Mouse (Mus musculus): ENCODE data around the gene Elmo1. TPM values are rescaled to one million over a fixed set of nuclear protein-coding genes. Genes with fewer than 3 reads are reported as not detected.

Gene Elmo1
- polyA plus RNA-seq, 1 experiment from 2014 or later, result 10.1 TPM

DNA sequence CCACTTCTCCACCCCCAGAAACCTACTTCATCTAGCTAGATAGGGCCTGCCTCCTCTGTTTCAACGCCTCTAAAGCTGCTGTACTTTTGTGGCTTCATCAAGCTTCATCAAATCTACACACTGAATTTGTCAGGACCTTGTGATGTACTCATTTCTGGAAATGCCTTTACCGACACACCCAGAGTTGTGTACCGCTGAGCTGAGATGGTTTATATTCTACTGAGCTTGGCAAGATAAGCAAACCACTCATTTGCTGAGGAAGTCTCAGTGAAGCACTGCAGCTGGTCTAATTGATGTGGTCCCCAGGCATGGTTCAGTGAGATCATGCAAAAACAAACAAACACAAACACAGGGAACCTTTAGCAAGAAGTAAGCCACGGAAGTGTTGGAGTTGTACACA, 281.9 kb downstream of the Elmo1 start:
- Histone ChIP-seq H3K27me3 (no peaks in the 10 kb centered on the region), H3K9me3 (replicated peaks) (no peaks in the 10 kb centered on the region), H3K9ac (no peak overlapping the region), H3K4me1 (replicated peaks) (0 out of 2 replicates have a peak, but pooled peaks cover 4% of the 10 kb centered on the region), H3K4me3 (no peak overlapping the region), H3K4me2 (no peak overlapping the region), H3K27ac (no peak overlapping the region), H3K36me3 (no peaks in the 10 kb centered on the region)
- WGBS, result 63% methylated on average over 4 of the region's 4 CpGs
- ATAC-seq (replicated peaks; ENCODE audit: insufficient number of reproducible peaks, insufficient read depth, low FRiP score, low read depth), result no peak

DNA sequence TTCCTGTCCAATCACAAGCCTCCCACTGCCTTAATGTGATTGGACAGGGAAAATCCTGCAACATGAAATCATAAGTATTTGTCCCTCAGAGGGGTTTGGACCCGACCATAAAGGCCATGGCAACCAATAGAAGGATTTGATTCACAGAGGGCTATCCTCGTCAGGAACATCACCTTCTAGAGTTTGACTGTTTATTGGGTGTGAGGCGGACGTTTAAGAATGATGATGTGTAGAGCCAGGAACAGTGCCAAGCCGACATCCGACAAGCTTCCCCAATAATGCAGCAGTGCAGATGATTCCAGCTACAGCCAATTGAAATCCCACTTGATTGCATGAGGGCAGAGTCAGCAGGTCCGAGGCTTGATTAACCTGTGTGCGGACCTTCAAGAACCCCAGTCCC, 288.5 kb downstream of the Elmo1 start:
- ATAC-seq (replicated peaks; ENCODE audit: insufficient number of reproducible peaks, insufficient read depth, low FRiP score, low read depth), result no peak
- H3K4me3 ChIP-seq, result no peak overlapping the region
- H3K36me3 ChIP-seq, result no peaks in the 10 kb centered on the region
- no peak overlapping the region for H3K9ac ChIP-seq
- H3K27me3 ChIP-seq, result no peaks in the 10 kb centered on the region
- H3K9me3 ChIP-seq (replicated peaks), result no peaks in the 10 kb centered on the region
- no peak overlapping the region for H3K27ac ChIP-seq
- no peak overlapping the region for H3K4me2 ChIP-seq
- no peaks in the 10 kb centered on the region for H3K4me1 ChIP-seq (replicated peaks)
- WGBS, result 73% methylated on average over 8 of the region's 8 CpGs

DNA sequence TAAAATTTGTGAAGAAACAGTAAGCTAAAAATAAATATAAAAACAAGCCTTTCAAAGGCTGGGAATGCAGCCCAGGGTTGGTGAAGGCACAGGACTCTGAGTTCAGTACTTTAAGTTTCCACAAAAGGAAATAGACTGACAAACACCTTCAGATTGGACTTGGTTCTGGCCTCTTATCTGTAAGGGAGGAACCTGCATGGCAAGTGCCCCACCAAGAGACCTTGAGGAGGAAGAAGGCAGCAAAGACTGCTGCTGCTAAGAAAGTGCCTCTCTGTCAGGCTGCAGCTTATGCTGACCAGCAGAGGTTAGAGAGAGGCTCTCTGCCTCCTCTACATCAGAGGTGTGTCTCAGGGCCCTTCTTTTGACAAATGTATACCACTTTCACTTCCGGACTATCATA, 293.5 kb downstream of the Elmo1 start:
- no peak for ATAC-seq (replicated peaks; ENCODE audit: insufficient number of reproducible peaks, insufficient read depth, low FRiP score, low read depth)
- WGBS, result 77% methylated on average over 1 of the region's 1 CpGs
- no peaks in the 10 kb centered on the region for H3K4me1 ChIP-seq (replicated peaks)

DNA sequence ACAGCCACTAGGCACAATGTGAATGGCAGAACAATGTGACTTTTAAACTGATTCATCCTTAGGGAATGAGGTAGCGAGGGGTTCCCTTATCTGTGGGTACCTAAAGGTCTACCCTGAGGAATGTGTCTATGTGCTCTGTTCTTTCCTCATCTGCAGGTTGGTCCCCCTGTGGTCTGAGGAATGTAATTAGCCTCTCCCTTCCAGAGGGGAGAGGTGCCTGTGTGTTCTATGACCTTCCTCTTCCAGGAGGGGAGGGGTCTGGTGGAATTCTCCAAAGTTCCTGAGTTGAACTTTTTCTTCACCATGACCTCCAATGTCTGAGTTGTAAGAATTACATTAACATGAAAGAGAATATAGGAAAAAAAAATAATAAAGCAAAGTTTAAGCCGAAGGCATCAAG, 294.4 kb downstream of the Elmo1 start:
- Histone ChIP-seq H3K36me3 (no peaks in the 10 kb centered on the region), H3K4me1 (replicated peaks) (no peaks in the 10 kb centered on the region), H3K27me3 (no peaks in the 10 kb centered on the region), H3K4me2 (no peak overlapping the region), H3K9ac (no peak overlapping the region), H3K9me3 (replicated peaks) (no peaks in the 10 kb centered on the region), H3K27ac (no peak overlapping the region), H3K4me3 (no peak overlapping the region)
- WGBS, result 86% methylated on average over 2 of the region's 2 CpGs
- ATAC-seq (replicated peaks; ENCODE audit: insufficient number of reproducible peaks, insufficient read depth, low FRiP score, low read depth), result no peak

More for the DNA sequence above, 293.5 kb downstream of the Elmo1 start:
- H3K9ac ChIP-seq, result no peak overlapping the region
- H3K27ac ChIP-seq, result no peak overlapping the region
- H3K36me3 ChIP-seq, result no peaks in the 10 kb centered on the region
- no peaks in the 10 kb centered on the region for H3K27me3 ChIP-seq
- no peaks in the 10 kb centered on the region for H3K9me3 ChIP-seq (replicated peaks)
- no peak overlapping the region for H3K4me3 ChIP-seq
- H3K4me2 ChIP-seq, result no peak overlapping the region

DNA sequence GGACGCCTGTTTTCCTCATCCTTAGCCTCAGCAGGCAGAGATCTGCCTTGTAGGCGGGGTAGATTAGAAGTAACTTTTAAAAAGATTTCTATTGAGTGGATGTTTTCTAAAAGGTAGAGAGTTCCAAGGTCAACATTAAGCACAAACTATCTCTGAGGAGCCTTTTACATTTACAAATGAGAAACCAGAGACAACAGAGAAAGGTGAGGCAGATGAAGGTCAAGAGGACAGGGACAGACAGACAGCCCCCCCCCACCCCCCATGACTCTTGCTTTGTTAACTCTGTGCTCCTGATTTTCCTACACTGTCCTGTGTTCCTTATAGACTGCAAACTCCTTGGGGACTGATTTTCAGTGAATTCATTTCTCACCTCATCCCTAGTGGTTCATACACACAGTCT, 295.0 kb downstream of the Elmo1 start:
- H3K9me3 ChIP-seq (replicated peaks), result no peaks in the 10 kb centered on the region
- WGBS, result 83% methylated on average over 2 of the region's 2 CpGs
- no peak overlapping the region for H3K4me3 ChIP-seq
- ATAC-seq (replicated peaks; ENCODE audit: insufficient number of reproducible peaks, insufficient read depth, low FRiP score, low read depth), result no peak
- no peaks in the 10 kb centered on the region for H3K27me3 ChIP-seq
- no peaks in the 10 kb centered on the region for H3K4me1 ChIP-seq (replicated peaks)
- H3K27ac ChIP-seq, result no peak overlapping the region
- no peak overlapping the region for H3K4me2 ChIP-seq
- H3K36me3 ChIP-seq, result no peaks in the 10 kb centered on the region
- no peak overlapping the region for H3K9ac ChIP-seq

DNA sequence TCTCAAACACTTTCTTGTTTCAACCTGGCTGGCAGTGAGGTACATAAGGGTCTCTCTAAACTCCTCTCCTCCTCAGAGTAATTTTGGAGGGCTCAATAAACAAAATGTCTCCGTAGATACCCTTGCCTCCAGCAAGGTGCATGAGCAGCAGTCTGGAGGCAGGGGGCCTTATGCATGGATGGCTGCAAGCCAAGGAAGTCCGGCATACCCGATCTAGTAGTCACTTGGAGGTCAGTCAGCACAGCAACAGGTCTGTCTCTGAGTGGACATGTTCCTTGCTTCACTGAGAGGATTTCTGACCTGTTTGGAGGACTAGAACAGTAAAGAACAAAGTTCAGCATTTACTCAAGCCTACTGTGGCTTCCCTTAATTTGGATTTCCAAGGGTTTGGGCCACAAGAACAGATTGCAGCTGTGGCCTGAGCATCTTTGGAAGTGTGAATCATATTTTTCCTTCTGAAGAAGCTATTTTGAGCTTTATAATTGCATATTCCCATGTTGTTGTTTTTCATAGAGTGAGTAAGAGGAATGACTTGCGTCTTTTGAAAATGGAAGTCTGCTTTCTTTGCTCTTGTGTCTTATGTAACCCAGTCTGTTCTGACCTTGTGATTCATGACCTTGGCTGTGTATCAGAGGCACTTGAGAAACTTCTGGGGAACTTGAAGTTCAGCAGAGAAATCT, 296.2 kb downstream of the Elmo1 start:
- no peak overlapping the region for H3K9ac ChIP-seq
- no peak for ATAC-seq (replicated peaks; ENCODE audit: insufficient number of reproducible peaks, insufficient read depth, low FRiP score, low read depth)
- WGBS, result 70% methylated on average over 4 of the region's 4 CpGs

DNA sequence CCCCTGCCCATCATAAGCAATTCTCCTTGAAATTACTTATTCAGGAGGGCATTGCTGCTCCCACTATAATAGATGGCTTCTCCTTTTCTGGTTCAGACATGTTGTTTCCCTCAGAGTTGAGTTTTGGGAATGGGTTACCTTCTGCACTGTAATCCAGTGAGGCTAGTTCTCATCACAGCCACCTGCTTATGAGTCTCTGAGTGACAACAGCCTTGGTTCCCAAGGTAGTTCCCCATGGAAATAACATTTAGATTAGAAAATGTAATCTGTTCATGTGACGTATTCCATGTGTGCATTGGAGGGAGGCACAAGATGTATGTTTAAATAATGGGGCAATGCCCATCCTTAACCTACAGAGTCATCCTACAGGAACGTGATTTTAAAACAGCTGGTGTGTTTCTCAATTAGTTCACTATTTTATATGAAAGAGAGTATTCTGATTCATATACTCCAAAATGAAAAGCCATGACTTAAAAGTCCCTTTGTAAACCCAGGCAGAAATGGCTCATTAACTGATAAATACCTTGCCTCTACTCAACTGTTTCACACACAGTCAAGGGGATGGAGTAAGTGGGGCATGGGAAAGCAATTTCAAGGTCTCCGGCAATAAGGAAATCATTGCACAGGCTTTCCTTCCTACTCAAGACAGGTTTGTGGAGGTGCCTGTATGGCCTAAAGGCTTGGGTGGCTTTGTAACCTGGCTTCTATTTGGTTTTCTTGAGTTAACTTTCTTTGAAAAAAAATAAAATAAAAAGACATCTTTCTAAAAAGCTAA, 302.6 kb downstream of the Elmo1 start:
- no peaks in the 10 kb centered on the region for H3K9me3 ChIP-seq (replicated peaks)
- H3K4me3 ChIP-seq, result no peak overlapping the region
- 78% methylated on average over 3 of the region's 3 CpGs for WGBS
- H3K9ac ChIP-seq, result no peak overlapping the region
- H3K27ac ChIP-seq, result no peak overlapping the region
- ATAC-seq (replicated peaks; ENCODE audit: insufficient number of reproducible peaks, insufficient read depth, low FRiP score, low read depth), result no peak
- H3K4me2 ChIP-seq, result no peak overlapping the region
- H3K36me3 ChIP-seq, result no peaks in the 10 kb centered on the region
- no peaks in the 10 kb centered on the region for H3K27me3 ChIP-seq
- no peaks in the 10 kb centered on the region for H3K4me1 ChIP-seq (replicated peaks)

More for the DNA sequence above, 296.2 kb downstream of the Elmo1 start:
- H3K4me2 ChIP-seq, result no peak overlapping the region
- H3K4me1 ChIP-seq (replicated peaks), result no peaks in the 10 kb centered on the region
- no peak overlapping the region for H3K4me3 ChIP-seq
- H3K36me3 ChIP-seq, result no peaks in the 10 kb centered on the region
- H3K9me3 ChIP-seq (replicated peaks), result no peaks in the 10 kb centered on the region
- H3K27me3 ChIP-seq, result no peaks in the 10 kb centered on the region
- no peak overlapping the region for H3K27ac ChIP-seq

DNA sequence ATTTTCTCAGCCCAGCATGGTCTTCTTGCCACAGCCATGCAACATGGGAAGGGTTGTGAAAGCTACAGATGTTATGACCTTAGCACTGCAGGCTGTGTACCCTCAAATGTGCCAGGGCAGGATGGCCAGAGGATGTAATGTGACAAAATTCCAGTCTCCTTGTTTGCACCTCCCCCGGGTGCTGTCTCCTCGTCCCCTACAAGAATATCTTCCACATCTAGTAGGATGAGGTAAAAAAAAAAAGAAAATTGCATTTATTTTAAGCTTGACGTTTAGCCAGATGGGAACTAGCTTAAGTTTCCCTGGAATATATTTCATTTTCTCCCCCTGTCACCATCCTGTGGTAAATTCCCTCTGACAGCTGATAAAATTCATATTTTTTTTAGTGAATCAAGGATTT, 307.3 kb downstream of the Elmo1 start:
- no peak for ATAC-seq (replicated peaks; ENCODE audit: insufficient number of reproducible peaks, insufficient read depth, low FRiP score, low read depth)
- no peak overlapping the region for H3K9ac ChIP-seq

DNA sequence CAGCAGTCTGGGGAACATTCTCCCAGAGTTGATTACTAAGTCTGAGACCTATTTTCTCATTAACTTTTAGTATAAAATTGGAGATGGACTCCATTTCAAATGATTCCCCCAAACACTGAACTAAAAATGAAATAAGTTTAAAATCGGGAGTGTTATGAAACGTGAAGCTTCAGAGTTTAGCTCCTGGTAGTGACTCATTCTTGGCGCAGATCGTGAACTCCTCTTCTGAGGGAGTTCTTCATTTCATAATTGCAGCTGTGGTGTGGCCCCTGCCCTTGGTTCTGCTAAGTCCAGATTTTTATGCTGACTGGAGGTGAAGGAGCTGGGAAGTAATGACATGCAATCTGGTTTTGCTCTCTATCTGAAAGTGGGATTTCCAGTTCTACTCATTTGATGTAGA, 307.9 kb downstream of the Elmo1 start:
- Histone ChIP-seq H3K36me3 (no peaks in the 10 kb centered on the region), H3K4me3 (no peak overlapping the region), H3K27me3 (no peaks in the 10 kb centered on the region), H3K4me1 (replicated peaks) (no peaks in the 10 kb centered on the region), H3K27ac (no peak overlapping the region), H3K9me3 (replicated peaks) (no peaks in the 10 kb centered on the region), H3K4me2 (no peak overlapping the region), H3K9ac (no peak overlapping the region)
- WGBS, result 74% methylated on average over 4 of the region's 4 CpGs
- no peak for ATAC-seq (replicated peaks; ENCODE audit: insufficient number of reproducible peaks, insufficient read depth, low FRiP score, low read depth)

More for the DNA sequence above, 307.3 kb downstream of the Elmo1 start:
- no peaks in the 10 kb centered on the region for H3K9me3 ChIP-seq (replicated peaks)
- H3K36me3 ChIP-seq, result no peaks in the 10 kb centered on the region
- H3K4me1 ChIP-seq (replicated peaks), result no peaks in the 10 kb centered on the region
- H3K27me3 ChIP-seq, result no peaks in the 10 kb centered on the region
- WGBS, result 67% methylated on average over 3 of the region's 3 CpGs
- H3K27ac ChIP-seq, result no peak overlapping the region
- no peak overlapping the region for H3K4me3 ChIP-seq
- H3K4me2 ChIP-seq, result no peak overlapping the region

DNA sequence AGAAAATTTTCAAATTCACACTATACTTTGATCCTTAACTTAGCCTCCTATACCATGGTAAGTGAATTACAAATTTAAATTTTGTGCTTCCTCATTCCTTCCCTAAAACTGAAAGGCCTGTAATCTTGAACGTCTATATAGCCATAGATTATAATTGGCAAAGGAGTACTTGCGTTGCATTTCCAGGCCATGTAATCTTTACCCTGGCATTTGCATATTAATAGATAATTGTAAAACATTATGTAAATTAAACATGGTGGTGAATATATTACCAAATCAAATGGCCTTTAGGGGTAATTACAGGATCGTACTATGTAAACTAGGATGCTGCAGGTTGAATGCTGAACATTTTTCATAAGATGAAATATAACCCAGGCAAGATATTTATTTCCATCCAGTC, 314.1 kb downstream of the Elmo1 start:
- whole genome bisulfite sequencing, result 86% methylated on average over 3 of the region's 3 CpGs
- H3K4me1 ChIP-seq (replicated peaks), result no peaks in the 10 kb centered on the region
- ATAC-seq (replicated peaks; ENCODE audit: insufficient number of reproducible peaks, insufficient read depth, low FRiP score, low read depth), result no peak
- no peak overlapping the region for H3K4me3 ChIP-seq
- no peaks in the 10 kb centered on the region for H3K9me3 ChIP-seq (replicated peaks)
- H3K4me2 ChIP-seq, result no peak overlapping the region
- no peaks in the 10 kb centered on the region for H3K27me3 ChIP-seq
- no peak overlapping the region for H3K27ac ChIP-seq
- no peak overlapping the region for H3K9ac ChIP-seq
- no peaks in the 10 kb centered on the region for H3K36me3 ChIP-seq

DNA sequence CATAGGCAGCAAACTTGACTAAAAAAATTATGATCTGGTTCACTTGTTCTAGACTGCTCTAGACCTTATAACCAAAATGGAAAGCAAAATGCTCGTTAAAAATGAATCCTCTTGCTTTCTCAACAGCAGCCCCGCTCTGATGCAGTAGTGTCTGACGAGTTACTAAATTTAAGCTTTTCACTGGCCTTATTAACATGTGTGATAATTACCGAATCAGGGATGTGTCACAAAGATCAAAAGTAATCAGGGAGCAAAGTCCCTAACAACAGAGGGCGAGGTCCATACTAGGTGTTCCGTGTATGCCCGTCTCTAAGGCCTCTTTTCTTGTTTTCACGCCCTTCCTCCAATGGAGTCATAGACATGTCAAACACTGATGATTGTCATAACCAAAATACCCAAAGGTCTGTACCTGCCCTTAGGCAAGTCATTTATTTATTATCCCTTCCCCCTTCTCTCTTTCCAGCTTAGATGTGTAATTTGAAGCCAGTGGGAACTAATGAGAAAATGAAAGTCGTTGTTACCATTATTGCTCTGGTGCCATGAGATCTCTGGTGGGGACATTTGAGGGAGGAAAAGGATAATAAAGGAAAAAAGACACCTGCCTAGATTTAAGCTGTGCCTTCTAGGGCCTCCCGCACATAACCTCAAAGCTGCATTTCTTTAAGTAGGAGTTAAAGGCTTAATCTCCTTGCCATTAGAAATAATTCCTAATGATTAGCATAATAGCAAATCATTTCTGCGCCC, 316.2 kb downstream of the Elmo1 start:
- Histone ChIP-seq H3K27ac (no peak overlapping the region), H3K4me1 (replicated peaks) (no peaks in the 10 kb centered on the region), H3K4me2 (no peak overlapping the region), H3K27me3 (no peaks in the 10 kb centered on the region), H3K9ac (no peak overlapping the region), H3K9me3 (replicated peaks) (no peaks in the 10 kb centered on the region), H3K36me3 (no peaks in the 10 kb centered on the region), H3K4me3 (no peak overlapping the region)
- WGBS, result 87% methylated on average over 11 of the region's 11 CpGs
- no peak for ATAC-seq (replicated peaks; ENCODE audit: insufficient number of reproducible peaks, insufficient read depth, low FRiP score, low read depth)

Measured in heart, embryonic 15.5 days (tissue).